Mouse (Mus musculus): ENCODE results near the gene Thbs3.
"Not testable (repeated sequence)": the region's sequence is repeated elsewhere in the genome, so short reads cannot be mapped to it uniquely, and the experiment has no call there.

The Thbs3 gene

DNA sequence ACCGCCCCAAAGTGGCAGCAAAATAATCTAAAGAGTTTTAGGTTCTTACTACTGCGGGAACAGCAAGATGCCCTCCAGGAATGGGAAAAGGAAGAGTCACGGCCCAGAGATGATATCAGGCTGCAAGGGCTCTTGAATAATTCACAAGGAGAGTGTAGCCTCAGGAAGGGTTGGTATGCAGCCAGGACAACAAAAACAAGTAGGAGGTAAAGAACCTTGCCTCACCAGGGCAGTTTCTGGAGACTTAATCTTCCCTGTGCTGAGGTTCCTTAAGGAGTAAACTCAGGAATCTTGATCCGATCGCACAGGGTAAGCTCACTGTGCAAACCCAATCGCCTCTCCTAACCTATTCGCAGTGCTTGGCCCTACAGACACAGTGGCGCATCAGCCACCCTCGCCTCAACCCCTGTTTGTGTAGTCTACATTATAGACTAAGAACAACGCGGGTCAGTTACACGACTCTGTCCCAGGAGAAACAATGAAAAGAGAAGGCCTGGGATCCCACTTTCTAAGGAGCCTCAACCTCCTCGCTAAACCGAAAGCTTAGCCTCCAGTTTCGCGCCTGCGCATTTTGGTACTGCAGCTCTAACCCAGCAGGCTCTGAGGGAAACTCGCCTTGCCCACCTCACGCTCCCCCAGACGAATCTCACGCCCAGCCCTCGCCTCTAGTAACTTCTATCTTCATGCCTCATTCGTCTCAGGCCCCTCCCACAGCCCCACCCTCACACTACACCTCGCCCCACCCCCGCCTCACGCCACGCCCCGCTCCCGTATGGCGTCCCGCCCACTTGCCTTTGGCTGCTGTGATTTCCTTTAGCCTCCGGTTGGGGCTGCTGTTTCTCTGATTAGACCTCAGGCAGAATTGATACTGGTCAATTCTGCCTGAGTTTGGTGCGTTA lies 18.8 kb upstream of the Thbs3 start:
- peak; percentile 71 for DNase-seq (ENCODE audit: low spot score)

DNA sequence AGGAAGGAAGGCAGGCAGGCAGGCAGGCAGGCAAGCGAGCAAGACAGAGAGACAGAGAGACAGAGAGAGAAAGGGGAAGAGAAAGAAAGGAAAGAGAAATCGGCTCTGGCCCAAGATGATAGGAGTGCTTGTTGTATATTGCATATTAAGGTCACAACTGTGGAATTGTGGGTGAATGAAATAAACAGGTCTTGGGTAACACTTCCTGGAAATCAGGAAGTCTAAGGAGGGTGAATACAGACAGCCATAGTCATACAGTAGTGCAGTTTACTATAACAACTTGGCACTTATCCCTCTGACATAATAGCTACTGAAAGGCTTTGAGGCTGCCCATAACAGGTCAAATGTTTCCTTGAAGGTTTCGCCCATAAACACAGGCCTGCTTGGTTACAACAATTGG lies 15.1 kb upstream of the Thbs3 start:
- DNase-seq (ENCODE audit: low spot score), result no peak

DNA sequence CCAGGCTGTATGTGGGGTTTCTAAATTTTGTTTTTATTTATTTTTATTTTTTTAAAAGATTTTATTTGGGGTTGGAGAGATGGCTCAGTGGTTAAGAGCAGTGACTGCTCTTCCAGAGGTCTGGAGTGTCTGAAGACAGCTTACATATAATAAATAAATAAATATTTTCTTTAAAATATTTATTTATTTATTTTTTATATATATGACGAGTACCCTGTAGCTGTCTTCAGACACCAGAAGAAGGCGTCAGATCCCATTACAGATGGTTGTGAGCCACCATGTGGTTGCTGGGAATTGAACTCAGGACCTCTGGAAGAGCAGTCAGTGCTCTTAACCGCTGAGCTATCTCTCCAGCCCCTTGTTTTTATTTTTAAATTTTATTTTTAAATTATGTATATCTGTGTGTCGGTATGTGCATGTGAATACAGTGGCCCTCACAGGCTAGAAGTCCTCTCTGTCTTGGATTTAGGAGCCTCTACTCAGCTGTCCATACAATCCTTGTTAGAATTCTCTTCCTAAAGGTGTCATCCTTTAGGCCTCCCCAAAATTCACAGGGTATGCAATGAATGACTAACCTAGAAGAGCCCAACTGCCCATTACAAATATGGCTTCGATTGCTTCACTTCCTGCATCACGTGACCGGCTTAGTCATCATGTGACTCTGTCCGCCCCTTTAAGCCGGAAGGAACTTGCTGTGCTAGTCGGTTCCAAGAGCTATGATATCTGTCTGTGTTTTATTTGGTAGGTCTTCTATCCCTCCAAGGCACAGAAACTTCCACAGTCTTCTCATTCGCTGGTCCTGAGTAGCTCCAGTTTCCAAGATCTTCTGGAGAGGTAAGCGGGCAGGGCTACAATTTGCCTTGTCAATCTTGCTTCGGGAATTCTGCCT lies 12.5 kb upstream of the Thbs3 start, which contains the start of gene Gba:
Gene Gba, plus strand, starts transcription at position 676 of the 889 bp plus-strand sequence.
- peak; percentile 71 for DNase-seq (ENCODE audit: low spot score)

DNA sequence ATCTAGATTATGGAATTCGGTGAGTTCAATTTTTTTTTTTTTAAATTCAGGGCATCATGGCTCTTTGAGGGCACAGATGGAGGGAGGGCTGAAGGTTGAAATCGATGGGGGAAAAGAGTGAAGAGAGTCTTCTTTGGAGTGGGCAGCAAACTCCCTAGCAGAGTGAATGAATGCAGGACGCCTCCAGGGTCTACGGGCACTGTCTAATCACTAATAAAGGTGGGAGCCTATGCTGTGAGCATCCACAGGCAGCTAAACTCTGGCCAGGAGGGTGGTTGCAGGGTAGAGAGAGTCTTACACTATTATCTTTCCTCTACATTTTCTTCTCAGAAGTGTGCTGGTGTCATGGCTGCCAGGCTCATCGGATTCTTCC lies 11.9 kb upstream of the Thbs3 start:
- DNase-seq (ENCODE audit: low spot score), result no peak

DNA sequence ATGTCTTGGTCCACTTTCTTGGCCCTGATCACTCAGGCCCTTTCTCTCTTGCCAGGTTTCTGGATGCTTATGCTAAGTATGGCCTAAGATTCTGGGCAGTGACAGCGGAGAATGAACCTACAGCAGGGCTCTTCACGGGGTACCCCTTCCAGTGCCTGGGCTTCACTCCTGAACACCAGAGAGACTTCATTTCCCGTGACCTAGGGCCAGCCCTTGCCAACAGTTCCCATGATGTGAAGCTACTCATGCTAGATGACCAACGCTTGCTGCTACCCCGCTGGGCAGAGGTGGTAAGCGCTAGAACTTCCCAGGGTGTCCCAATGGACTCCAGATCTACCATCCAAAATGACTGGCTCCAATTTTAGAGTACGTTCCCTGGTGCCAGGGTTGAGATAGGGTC lies 8.9 kb upstream of the Thbs3 start:
- DNase-seq (ENCODE audit: low spot score), result no peak

DNA sequence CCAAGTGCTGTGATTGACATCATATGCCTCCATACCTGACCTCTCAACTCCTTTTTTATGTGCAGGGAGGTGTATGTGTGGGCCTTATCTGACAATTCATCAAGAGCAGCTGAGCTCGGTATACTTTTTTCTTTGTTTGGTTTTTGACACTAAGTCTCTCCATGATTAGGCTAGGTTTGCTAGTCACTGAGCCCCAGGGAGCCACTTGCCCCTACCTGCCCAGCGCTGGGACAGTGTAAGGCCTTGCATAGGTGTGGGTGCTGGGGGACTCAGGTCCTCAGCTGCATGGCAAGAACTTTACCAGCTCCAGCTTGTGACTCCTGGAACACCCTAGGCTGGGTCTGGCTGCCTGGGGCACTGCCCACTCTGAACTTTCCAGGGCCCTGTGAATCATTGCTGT lies 8.3 kb upstream of the Thbs3 start:
- no peak for DNase-seq (ENCODE audit: low spot score)

DNA sequence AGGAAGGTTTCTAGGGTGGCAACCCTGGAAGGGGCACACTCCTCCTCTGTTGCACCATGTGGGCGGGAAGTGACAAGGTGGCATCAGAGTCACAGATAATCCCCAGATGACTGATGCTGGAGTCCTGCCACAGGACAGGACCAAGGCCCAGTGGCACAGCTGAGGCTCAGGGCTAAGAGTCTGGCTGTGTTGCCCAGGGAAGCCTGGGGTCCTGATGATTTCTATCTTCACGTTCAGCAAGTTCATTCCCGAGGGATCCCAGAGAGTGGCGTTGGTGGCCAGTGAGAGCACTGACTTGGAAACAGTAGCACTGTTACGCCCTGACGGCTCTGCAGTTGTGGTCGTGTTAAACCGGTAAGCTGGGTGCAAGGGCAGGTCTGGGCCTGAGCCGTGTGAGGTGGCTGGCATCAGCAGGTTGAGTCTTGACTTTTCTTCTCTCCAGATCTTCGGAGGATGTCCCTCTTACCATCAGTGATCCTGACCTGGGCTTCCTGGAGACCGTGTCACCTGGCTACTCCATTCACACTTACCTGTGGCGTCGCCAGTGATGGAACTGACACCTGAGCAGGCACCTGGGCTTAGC lies 6.8 kb upstream of the Thbs3 start:
- DNase-seq (ENCODE audit: low spot score), result no peak

DNA sequence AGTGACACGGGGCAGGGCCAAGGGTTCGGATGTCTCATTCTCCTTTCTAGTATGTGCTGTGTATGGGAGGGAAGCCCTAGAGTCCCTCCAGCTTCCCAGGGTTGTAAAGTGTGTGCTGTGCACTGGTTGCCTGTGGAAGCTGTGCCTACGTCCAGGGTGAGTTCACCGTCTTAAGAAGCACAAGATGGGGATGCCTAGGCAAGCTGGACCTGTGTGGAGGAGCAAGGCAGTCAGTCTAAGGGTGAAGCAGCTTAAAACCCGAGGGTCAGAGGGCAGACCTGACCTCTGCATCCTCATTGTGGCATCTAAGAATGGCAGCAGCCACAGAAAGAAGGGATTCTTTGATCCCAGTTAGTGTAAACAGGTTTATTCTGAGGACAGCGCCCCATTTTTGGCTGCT lies 6.2 kb upstream of the Thbs3 start:
- no peak for DNase-seq (ENCODE audit: low spot score)

DNA sequence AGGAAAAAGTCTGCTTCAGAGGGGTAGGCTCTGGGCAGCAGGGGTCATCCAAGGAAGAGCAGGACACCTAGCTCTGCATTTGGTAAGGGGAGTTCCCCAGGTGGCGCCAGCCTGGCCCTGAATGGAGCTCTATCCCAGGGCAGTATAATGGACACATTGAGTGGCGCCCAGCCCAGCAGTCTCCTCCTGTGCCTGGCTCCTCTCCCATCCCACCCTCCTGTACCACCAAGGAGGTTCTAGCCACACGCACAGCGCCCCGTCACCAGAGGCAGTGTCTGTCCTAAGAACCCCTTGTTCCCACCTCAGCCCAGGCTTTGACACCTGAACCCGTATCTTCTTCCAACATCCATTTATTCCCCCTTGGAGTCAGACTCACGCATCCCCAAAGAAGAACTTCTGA lies 5.2 kb upstream of the Thbs3 start:
- no peak for DNase-seq (ENCODE audit: low spot score)

DNA sequence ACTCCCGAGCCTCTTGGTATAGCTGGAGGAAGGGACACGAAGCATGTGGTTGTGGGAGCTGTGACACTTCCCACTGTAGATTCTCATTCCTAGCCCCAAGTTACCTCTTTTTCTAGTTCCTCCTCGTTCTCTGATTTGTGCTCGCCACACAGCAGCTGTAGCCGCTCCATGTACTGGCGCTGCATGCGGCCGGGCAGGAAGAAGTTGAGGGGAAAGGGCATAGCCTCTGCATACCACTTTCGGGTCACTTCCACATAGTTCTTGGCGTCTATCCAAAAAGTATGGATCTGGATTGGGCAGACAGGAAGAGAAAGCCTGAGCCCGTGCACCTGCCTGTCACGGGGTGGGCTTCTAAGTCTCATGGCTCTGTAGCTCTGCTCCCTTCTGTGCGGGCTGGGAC lies 4.8 kb upstream of the Thbs3 start:
- DNase-seq (ENCODE audit: low spot score), result no peak

DNA sequence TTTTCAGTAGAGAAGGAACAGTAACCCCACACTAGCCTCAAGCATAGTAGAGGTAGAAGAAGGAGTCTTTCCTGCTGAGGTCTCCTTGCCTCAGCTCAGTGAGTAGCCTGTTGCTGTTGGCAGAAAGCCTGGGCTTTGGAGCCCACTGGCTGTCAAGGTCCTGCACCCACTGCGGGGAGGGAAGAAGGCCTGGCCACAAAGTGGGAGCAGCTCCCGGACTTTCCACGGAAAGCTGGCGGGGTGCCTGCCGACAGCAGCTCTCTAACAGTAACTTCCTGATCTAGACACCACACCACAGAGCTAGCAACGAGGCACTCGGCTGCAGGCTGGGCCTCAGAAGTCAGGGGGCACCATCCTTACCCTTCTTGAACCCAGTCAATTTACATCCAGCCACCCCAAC lies 4.2 kb upstream of the Thbs3 start:
- DNase-seq (ENCODE audit: low spot score), result no peak

DNA sequence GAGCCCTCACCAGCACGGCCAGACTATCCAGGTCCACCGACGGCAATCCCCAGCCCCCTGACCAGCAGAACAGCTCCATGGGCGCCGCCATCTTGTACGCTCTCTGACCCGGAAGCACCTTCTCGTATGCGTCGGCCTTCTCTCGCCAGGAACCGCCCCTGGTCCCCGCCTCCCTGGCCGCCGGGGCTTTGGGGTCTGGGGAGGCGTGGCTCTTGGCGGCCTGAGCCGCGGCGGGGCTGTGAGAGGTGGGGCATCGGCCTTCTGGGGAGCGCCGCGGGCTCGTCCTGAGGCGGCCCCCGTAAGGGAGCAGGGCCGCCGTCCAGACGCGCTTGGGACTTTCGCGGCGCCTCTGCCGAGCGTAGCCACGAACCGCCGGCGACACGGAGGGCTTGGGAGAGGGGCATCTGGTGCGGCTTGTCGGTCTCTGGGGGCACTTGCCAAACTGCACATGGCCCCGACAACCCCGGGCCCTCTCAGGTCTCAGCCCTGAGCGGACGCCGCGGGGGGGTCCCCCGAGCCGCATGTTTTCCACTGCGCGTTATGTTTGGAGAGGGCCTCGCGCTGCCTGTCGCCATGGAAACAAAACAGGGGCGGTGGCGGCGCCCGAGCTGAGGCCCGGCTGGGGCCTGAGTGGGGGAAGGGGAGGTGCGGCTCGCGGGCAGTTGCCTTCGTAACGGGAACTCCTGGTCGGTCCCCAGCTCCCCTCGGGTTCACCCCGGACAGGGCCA lies 1.0 kb upstream of the Thbs3 start:
- peak; percentile 81 for DNase-seq (ENCODE audit: low spot score)

DNA sequence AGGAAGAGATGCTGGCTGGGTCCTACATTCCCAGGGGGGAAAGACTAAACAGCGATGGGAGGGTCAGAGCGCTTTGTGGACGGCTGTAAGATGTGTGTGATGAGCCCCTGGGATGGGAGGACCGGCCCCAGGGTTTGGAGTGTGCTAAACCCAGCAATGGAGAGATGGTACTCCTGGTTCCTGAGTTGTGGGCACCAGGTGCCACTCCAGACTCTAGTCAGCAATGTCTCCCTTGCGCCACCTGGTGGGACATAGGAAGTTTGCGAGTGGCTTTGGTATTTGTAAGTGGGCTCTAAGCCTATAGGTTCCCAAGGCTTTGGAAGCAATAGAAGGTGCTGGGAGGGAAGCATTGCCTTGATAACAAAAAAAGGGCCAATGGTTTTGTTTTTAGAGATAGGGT lies 873 bp downstream of the Thbs3 start:
- peak; percentile 73 for DNase-seq (ENCODE audit: low spot score)

DNA sequence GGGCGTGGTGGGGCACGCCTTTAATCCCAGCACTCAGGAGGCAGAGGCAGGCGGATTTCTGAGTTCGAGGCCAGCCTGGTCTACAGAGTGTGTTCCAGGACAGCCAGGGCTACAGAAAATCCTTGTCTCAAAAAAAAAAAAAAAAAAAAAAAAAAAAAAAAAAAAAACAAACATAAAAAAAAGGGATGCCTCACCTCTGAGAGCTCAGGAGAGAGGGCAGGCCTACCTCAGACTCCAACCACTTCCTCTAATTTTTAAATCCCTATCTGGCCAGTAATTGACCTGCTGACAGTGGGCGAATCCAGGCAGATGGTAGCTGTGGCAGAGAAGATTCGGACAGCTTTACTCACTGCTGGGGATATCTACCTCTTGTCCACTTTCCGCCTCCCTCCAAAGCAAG lies 1.4 kb downstream of the Thbs3 start:
- not testable (repeated sequence) for DNase-seq (ENCODE audit: low spot score)

DNA sequence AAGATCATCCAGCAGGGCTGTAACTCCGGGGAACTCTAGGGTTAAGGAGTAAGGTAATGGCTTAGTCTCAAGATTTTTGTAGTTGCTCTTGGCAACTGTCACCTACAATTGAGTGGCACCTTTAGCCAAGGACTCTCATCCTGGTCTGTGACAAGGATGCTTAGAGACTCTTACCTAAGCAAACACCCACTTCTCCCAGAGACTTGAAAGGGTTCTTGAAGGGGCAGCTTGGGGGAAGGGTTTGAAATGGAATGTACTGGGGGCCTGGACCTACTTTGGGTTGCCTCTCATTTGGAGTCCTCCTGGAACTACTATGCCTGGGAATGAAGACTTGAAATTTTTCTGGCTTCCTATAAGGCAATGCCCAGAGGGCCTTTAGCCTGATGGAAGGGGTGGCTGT lies 3.3 kb downstream of the Thbs3 start:
- no peak for DNase-seq (ENCODE audit: low spot score)

DNA sequence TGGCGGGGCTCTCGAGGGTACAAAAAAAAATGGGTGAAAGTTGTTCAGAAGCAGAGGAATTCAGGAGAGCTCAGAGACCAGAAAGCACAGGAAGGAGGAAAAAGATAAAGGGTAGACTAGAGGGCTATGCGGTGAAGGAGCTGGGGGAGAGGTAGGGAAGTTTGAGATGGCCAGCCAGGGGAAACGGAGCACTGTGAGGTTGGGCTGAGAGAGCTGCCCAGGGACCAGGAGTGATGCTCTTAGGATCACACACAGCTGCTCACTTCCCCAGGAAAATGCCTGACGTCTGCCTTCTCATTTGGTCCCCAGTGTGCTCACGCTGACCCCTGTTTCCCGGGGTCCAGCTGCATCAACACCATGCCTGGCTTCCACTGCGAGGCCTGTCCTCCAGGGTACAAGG lies 4.6 kb downstream of the Thbs3 start:
- DNase-seq (ENCODE audit: low spot score), result no peak

DNA sequence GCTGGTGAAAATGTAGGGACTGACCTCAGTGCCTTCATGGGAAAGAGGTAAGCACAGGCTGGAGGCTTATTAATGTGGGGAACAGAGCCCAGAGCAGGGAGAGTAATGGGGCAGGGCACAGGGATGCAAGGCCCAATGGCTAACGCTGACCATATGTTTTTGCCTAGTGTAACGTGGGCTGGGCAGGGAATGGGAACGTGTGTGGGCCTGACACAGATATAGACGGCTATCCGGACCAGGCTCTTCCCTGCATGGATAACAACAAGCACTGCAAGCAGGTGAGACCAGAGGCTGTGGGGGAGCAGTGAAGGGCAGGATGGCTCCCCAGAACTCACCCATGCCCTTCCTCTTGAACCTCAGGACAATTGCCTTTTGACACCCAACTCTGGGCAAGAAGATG lies 6.2 kb downstream of the Thbs3 start:
- no peak for DNase-seq (ENCODE audit: low spot score)

DNA sequence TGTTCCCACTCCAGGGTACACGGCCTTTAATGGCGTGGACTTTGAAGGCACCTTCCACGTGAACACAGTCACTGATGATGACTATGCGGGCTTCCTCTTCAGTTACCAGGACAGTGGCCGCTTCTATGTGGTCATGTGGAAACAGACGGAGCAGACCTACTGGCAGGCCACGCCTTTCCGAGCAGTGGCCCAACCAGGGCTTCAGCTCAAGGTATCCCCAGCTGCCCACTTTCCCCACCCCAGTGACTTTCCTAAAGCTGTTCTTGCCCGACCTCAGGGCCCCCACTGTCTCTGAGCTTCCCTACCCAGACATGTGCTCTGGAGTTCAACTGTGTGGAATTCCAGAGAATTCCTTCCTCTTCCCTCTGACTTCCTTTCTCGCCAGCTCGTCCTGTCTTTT lies 9.8 kb downstream of the Thbs3 start:
- DNase-seq (ENCODE audit: low spot score), result no peak

DNA sequence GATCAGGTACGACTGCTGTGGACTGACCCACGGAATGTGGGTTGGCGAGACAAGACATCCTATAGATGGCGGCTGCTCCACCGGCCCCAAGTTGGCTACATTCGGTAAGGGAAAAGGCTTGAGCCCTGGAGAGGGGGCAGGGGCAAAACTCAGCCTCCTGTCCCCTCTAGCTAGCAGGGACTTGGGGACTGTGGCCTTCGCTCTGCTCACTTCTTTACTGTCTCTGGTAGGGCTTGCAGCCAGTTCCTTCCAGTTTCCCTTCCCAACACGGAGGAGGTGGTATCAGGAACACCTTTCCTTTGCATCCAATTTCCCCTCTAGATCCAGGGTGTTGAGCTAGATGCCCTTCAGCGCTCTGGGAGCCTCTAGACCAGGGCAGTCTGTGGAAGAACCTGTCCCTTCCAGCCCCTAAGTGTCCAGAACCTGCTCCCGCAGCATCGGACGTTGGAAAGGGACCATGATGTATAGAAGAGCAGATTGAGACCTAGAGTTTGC lies 10.4 kb downstream of the Thbs3 start:
- DNase-seq (ENCODE audit: low spot score), result no peak

DNA sequence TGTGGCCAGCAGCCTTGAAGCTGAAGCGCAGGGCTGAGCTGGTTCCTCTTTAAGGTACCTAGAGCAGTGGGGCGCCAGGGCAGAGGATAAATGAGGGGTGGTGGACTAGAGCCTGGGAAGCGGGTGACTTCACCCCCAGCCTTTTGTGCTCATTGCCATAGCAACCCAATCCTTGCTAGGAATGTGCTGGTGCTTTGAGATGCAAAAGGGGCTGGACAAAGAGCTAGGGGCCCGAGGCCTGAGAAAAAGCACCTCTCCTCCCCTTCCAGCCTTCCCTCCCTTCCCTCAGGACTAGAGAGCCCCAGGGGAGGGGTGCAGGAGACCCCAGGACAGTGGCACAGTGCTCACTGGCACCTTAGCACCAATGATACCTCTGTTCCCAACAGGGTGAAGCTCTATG lies 10.9 kb downstream of the Thbs3 start:
- DNase-seq (ENCODE audit: low spot score), result no peak

DNA sequence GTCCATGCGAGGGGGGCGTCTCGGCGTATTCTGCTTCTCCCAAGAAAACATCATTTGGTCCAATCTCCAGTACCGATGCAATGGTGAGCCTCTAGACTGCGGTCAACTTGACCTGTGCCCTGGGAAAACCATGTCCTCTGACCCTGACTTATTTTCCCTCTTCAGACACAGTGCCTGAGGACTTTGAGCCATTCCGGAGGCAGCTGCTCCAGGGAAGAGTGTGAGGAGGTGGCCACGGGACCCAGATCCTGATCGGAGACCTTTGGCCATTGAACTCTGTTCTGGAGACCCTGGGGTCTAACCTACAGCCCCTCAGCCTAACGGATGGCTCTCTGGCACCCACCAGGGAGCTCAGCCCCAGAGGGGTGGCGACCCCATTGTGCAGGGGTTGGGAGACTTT lies 11.4 kb downstream of the Thbs3 start:
- DNase-seq (ENCODE audit: low spot score), result no peak

DNA sequence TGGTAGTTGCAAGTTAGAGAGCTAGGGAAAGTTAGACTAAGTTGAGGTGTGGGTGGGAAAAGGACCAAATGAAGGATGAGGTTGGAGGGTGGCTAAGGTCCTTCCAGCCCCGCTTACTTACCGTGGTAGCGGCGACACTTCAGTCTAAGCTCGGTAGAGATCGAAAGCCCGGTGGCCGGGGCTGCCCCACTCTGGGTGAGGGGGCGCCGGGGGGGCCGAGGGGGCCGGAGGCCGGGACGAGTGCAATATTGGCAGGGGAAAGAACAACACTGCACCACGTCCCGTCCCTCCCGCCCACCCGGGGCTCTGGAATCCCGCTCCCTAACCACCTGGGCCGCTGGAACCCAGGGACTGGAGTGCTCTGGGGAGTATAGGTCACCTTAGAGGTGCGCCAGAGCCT lies 11.9 kb downstream of the Thbs3 start, which contains the start of gene Mtx1:
Gene Mtx1, minus strand, starts transcription at position 189 of the 400 bp plus-strand sequence.
- no peak for DNase-seq (ENCODE audit: low spot score)

All from spleen, adult 12 weeks (tissue).